Mouse (Mus musculus) neural tube, embryonic 13.5 days (tissue): Measurements from ENCODE around the gene Olfr3. TPM values are rescaled to one million over a fixed set of nuclear protein-coding genes. Genes with fewer than 3 reads are reported as not detected.

Experiments used
- ATAC-seq: fragments of 200-750 bp; cut with Nextera tagmentation; 2 replicates; pipeline ENCODE4 v1.8.0; 2017; ENCODE audit warnings: low read depth, mild to moderate bottlenecking, moderate TSS enrichment, moderate library complexity
- H3K27ac ChIP-seq: fragments of 300-500 bp; sonication (generic); replicated peaks from 2 replicates; pipeline ENCODE4 v1.5.1; 2015; ENCODE audit warnings: moderate library complexity, mild to moderate bottlenecking, inconsistent platforms
- H3K27me3 ChIP-seq: fragments of 300-500 bp; sonication (generic); 2 replicates; pipeline ENCODE4 v1.6.1; 2015; ENCODE audit warnings: mild to moderate bottlenecking, inconsistent platforms
- H3K36me3 ChIP-seq: fragments of 300-500 bp; sonication (generic); 2 replicates; pipeline ENCODE4 v1.6.1; 2015; ENCODE audit warnings: mild to moderate bottlenecking, inconsistent platforms
- H3K4me1 ChIP-seq: fragments of 300-500 bp; sonication (generic); replicated peaks from 2 replicates; pipeline ENCODE4 v1.6.1; 2015; ENCODE audit warnings: inconsistent platforms
- H3K4me2 ChIP-seq: fragments of 300-500 bp; sonication (generic); 2 replicates; pipeline ENCODE4 v1.6.1; 2015; ENCODE audit warnings: inconsistent platforms, mild to moderate bottlenecking, moderate library complexity
- H3K4me3 ChIP-seq: fragments of 300-500 bp; sonication (generic); 2 replicates; pipeline ENCODE4 v1.5.1; 2015; ENCODE audit warnings: mild to moderate bottlenecking, inconsistent platforms
- H3K9ac ChIP-seq: fragments of 300-500 bp; sonication (generic); 2 replicates; pipeline ENCODE4 v1.6.1; 2015; ENCODE audit warnings: moderate library complexity, mild to moderate bottlenecking, inconsistent platforms
- H3K9me3 ChIP-seq: fragments of 300-500 bp; sonication (generic); 2 replicates; pipeline ENCODE4 v1.6.1; 2016; ENCODE audit warnings: inconsistent platforms
- WGBS: fragments of 180-500 bp; shearing (Covaris S2); methylation state at CpG from one replicate; pipeline ENCODE4 v1.1.7; 2015; 5-methylcytosine and 5-hydroxymethylcytosine counted together
- polyA plus RNA-seq: library from polyadenylated mRNA; unstranded; fragments of >200 nt; fragmentation: Nextera tagmentation; extraction: Ambion mirVana; gene quantifications from 2 replicates; pipeline ENCODE4 v1.2.1, GENCODE M21; 2015

Gene Olfr3
- not detected in 2 replicates for polyA plus RNA-seq

GRCm38 (mm10) chr2:36816932-36817331 lies at the start of gene Olfr3:
Gene Olfr3 (minus strand): TSS chr2:36817032.
- Histone ChIP-seq H3K4me3 (no peak within 1 kb of the TSS), H3K4me1 (no peaks in the 10 kb centered on the region), H3K9ac (no peak within 1 kb of the TSS), H3K36me3 (no peaks in the 10 kb centered on the region), H3K9me3 (peaks cover 33% of the 10 kb centered on the region), H3K27me3 (no peaks in the 10 kb centered on the region), H3K4me2 (no peak within 1 kb of the TSS), H3K27ac (no peak within 1 kb of the TSS)
- no peak for ATAC-seq
- WGBS = 85% methylated on average over 1 of the region's 1 CpGs

- Histone ChIP-seq H3K27ac (no peak within 1 kb of the TSS), H3K27me3 (no peaks in the 10 kb centered on the region), H3K36me3 (no peaks in the 10 kb centered on the region), H3K4me3 (no peak within 1 kb of the TSS), H3K4me2 (no peak within 1 kb of the TSS), H3K9me3 (peaks cover 24% of the 10 kb centered on the region), H3K4me1 (no peaks in the 10 kb centered on the region), H3K9ac (no peak within 1 kb of the TSS)
- 85% methylated on average over 1 of the region's 1 CpGs for WGBS
- ATAC-seq = no peak
These were observed 45.7 kb upstream of the Olfr3 start, which contains the start of gene Olfr351 for GRCm38 (mm10) chr2:36862560-36862959. Gene Olfr351 (minus strand): TSS chr2:36862660.

- Histone ChIP-seq H3K27ac (no peak within 1 kb of the TSS), H3K4me2 (no peak within 1 kb of the TSS), H3K27me3 (no peaks in the 10 kb centered on the region), H3K4me1 (no peaks in the 10 kb centered on the region), H3K9ac (no peak within 1 kb of the TSS), H3K9me3 (peaks cover 39% of the 10 kb centered on the region), H3K36me3 (no peaks in the 10 kb centered on the region), H3K4me3 (no peak within 1 kb of the TSS)
- ATAC-seq = no peak
- WGBS = 87% methylated on average over 1 of the region's 1 CpGs
These were observed 29.2 kb upstream of the Olfr3 start, which contains the start of gene Olfr350 for GRCm38 (mm10) chr2:36846010-36846409. Gene Olfr350 (plus strand): TSS chr2:36846310.

GRCm38 (mm10) chr2:36790238-36790637 lies 26.6 kb downstream of the Olfr3 start, which contains the start of gene Olfr50:
Gene Olfr50 (plus strand): TSS chr2:36790538.
- WGBS = 88% methylated on average over 2 of the region's 2 CpGs
- ATAC-seq = no peak
- H3K36me3 ChIP-seq = no peaks in the 10 kb centered on the region
- H3K9ac ChIP-seq = no peak within 1 kb of the TSS
- no peak within 1 kb of the TSS for H3K4me2 ChIP-seq
- H3K4me3 ChIP-seq = no peak within 1 kb of the TSS
- no peaks in the 10 kb centered on the region for H3K4me1 ChIP-seq
- no peak within 1 kb of the TSS for H3K27ac ChIP-seq
- H3K9me3 ChIP-seq = peaks cover 22% of the 10 kb centered on the region
- no peaks in the 10 kb centered on the region for H3K27me3 ChIP-seq

DNA sequence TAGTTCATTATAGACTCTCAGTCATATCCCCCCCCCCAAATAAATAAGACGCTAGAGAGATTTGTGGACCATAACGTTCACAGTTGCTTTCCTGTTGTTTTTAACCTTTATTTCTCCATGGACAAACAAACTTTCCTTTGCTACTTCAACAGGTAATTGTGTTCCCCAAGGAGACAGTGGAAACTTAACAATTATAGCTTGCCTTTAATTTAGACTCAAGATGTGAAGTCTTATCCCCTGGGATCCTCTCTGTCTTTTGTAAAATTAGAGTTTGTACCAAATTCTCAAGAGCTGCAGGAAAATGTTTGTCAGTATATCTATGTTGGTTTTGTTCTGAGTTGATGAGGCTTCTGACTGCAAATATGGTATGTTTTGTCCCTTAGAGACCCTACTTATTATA lies 32.9 kb downstream of the Olfr3 start, which contains the start of gene Olfr348:
Gene Olfr348, plus strand, starts transcription at position 301 of the 400 bp plus-strand sequence.
- Histone ChIP-seq H3K4me1 (no peaks in the 10 kb centered on the region), H3K36me3 (no peaks in the 10 kb centered on the region), H3K27ac (no peak within 1 kb of the TSS), H3K9ac (no peak within 1 kb of the TSS), H3K9me3 (peaks cover 7% of the 10 kb centered on the region), H3K4me3 (no peak within 1 kb of the TSS), H3K4me2 (no peak within 1 kb of the TSS), H3K27me3 (no peaks in the 10 kb centered on the region)
- WGBS = 74% methylated on average over 2 of the region's 2 CpGs
- ATAC-seq = no peak

Other genes starting within 250 kb of the Olfr3 start
- not detected in 2 replicates for gene Olfr345, start 177.0 kb downstream of the Olfr3 start, polyA plus RNA-seq
- gene Olfr346, start 131.2 kb downstream of the Olfr3 start, polyA plus RNA-seq = not detected in 2 replicates
- gene Olfr347, start 85.1 kb downstream of the Olfr3 start, polyA plus RNA-seq = not detected in 2 replicates
- not detected in 2 replicates for gene Olfr348, start 32.8 kb downstream of the Olfr3 start, polyA plus RNA-seq
- not detected in 2 replicates for gene Olfr50, start 26.5 kb downstream of the Olfr3 start, polyA plus RNA-seq
- not detected in 2 replicates for gene Olfr350, start 29.3 kb upstream of the Olfr3 start, polyA plus RNA-seq
- not detected in 2 replicates for gene Olfr351, start 45.6 kb upstream of the Olfr3 start, polyA plus RNA-seq
- gene Olfr352, start 51.4 kb upstream of the Olfr3 start, polyA plus RNA-seq = not detected in 2 replicates
- not detected in 2 replicates for gene Olfr353, start 75.9 kb upstream of the Olfr3 start, polyA plus RNA-seq
- not detected in 2 replicates for gene Olfr354, start 88.6 kb upstream of the Olfr3 start, polyA plus RNA-seq
- not detected in 2 replicates for gene Olfr355, start 111.9 kb upstream of the Olfr3 start, polyA plus RNA-seq
- gene Olfr356, start 120.1 kb upstream of the Olfr3 start, polyA plus RNA-seq = not detected in 2 replicates
- gene Olfr357, start 176.8 kb upstream of the Olfr3 start, polyA plus RNA-seq = not detected in 2 replicates
- gene Olfr358, start 192.3 kb upstream of the Olfr3 start, polyA plus RNA-seq = not detected in 2 replicates
- not detected in 2 replicates for gene Olfr360, start 248.7 kb upstream of the Olfr3 start, polyA plus RNA-seq